Mouse (Mus musculus): ENCODE measurements around the gene Nmu. TPM values are rescaled to one million over a fixed set of nuclear protein-coding genes. Genes with fewer than 3 reads are reported as not detected.
A peak's percentile ranks its signal among the peaks of the same experiment; 100 is the strongest.

Gene Nmu
- polyA plus RNA-seq, 1 experiment from 2014 or later, result 0.42 TPM

DNA sequence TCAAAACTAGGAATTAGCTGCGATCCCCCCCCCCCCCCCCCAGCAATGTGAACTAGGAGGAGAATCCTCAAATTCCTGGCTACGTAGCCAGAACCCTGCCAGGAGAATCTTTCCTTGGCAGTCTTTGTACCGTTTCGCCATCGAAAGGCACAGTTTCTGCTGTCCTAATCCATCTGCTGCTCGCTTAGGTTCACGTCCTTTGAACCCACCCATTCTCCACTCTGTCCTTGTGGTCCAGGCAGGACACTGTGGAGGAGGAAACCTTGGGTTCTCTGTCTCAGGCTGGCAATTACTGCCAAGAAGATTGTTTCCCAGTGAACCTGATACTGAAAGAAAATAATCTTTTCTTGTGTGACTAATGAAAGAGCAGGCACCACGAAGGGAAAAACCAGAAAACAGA lies 58.0 kb downstream of the Nmu start:
- no peaks in the 10 kb centered on the region for H3K36me3 ChIP-seq

DNA sequence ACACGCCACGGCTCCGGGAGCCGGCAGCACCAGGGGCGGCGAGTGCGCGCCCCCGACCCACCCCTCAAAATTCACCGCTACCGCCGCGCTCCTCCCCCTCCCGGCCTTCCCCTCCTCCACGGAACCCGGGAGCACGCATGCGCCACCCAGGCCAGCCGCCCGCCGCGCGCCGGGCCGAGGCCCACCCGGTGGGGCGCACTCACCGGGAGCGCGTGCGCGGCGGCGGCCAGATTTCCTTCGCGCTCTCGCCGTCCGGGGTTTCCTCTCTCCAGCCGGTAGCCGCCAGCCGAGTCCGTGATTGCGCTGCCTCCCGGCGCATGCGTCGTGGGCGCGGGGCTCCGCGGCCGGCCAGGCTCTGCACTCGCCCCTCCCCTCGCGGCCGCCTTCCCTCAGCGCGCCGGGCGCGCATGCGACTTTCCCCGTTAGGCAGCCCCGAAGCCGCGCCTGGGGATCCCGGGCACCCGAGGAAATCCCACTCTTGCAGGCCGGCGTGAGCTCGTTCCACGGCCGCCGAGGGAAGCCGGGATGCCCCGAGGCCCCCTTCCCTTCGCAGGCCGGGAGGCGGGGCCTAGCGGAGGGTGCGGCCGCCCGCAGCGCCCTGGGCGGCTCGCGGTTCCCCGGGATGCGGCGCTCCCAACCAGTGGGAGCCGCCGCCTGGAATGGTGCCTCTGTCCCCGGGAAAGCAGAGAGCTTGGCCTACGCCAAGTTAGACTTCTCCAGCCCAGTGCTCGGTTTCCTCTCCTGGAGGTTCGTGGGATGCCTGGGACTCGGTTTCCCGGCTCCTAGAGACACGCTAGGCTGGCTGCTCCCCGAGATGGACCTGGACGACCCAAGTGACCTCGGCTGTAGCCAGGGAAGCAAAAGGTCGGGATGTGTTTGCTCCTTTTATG lies 58.9 kb downstream of the Nmu start, which contains the start of gene Clock:
Gene Clock, minus strand, starts transcription at position 341 of the 890 bp plus-strand sequence.
- Histone ChIP-seq H3K9ac (replicated peaks) (peak within 1 kb of the TSS; percentile 98), H3K9me3 (no peaks in the 10 kb centered on the region), H3K4me1 (peaks cover 32% of the 10 kb centered on the region), H3K27me3 (no peaks in the 10 kb centered on the region), H3K4me3 (peak within 1 kb of the TSS; percentile 98), H3K36me3 (no peaks in the 10 kb centered on the region), H3K27ac (replicated peaks) (peak within 1 kb of the TSS; percentile 99), H3K4me2 (replicated peaks) (peak within 1 kb of the TSS; percentile 76)
- peak; percentile 93 for ATAC-seq (replicated peaks)
- under 1% methylated on average over 77 of the region's 104 CpGs for WGBS

More for the DNA sequence above, 58.0 kb downstream of the Nmu start:
- Histone ChIP-seq H3K4me1 (peaks cover 31% of the 10 kb centered on the region), H3K9ac (replicated peaks) (peak overlapping the region; percentile 36; the same call in 1 of the 2 replicates), H3K4me2 (replicated peaks) (peak overlapping the region; percentile 76), H3K27me3 (no peaks in the 10 kb centered on the region), H3K27ac (replicated peaks) (no peak overlapping the region), H3K4me3 (peak overlapping the region; percentile 98), H3K9me3 (no peaks in the 10 kb centered on the region)
- no peak for ATAC-seq (replicated peaks)
- 6% methylated on average over 8 of the region's 8 CpGs for WGBS

DNA sequence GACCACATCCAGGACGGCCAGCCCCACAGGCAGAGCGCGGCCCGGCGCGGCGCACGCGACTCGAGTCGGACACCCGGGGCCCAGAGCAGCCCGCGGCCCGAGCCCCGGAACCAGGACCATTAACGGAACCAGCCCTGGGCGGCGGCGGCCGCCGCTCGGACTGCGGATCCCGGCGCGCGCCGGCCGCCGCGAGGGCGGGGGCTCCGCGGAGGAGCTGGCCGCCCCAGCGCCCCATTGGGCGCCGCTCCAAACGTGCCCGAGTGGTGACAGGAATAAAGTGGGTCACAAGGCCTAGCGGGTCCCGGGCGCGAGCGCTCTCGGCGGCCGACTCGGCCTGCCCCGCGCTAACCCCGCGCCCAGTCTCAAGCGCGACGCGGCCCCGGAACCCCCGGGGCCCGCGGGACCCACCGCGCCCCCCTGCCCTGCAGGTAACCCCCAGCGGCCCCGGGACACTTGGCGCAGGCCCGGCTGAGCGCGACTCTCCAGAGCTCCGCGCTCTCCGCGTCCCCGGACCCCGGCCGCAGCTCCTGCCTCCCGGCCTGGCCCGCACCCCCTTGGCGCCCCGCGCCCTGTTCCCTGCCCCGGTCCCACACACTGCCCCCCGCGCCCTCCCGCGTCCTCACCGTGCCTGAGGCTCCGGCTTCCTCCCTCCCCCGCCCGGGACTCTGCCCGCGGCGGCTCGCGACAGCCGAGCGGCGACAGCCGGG lies 59.7 kb downstream of the Nmu start:
- Histone ChIP-seq H3K27me3 (no peaks in the 10 kb centered on the region), H3K36me3 (no peaks in the 10 kb centered on the region), H3K9me3 (no peaks in the 10 kb centered on the region), H3K4me3 (peak overlapping the region; percentile 98), H3K4me2 (replicated peaks) (peak overlapping the region; percentile 76), H3K9ac (replicated peaks) (peak overlapping the region; percentile 98), H3K4me1 (peaks cover 32% of the 10 kb centered on the region), H3K27ac (replicated peaks) (peak overlapping the region; percentile 99)
- WGBS, result under 1% methylated on average over 94 of the region's 100 CpGs
- peak; percentile 79 for ATAC-seq (replicated peaks)

DNA sequence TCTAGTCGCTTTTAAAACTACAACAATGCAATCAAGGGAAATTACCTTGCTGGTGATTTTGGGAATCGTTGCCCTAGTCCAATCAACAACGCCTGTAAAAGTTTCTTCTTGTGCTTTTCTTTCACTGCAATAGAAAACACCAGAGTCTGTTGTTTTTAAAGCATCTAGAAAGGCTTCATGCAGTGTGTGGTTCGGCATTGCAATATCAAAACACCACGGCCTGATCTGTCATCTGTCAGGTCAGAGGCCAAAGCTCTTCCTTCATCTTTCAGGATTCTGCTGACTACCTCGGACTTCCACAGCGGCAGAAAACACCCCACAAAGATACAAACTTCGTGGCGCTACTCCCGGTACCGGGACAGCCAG lies 60.2 kb downstream of the Nmu start:
- no peak for ATAC-seq (replicated peaks)
- H3K4me3 ChIP-seq, result peak overlapping the region; percentile 98
- H3K9ac ChIP-seq (replicated peaks), result peak overlapping the region; percentile 98
- no peaks in the 10 kb centered on the region for H3K36me3 ChIP-seq
- 2% methylated on average over 11 of the region's 11 CpGs for WGBS
- peaks cover 36% of the 10 kb centered on the region for H3K4me1 ChIP-seq
- peak overlapping the region; percentile 99 for H3K27ac ChIP-seq (replicated peaks)
- no peaks in the 10 kb centered on the region for H3K9me3 ChIP-seq
- peak overlapping the region; percentile 76 for H3K4me2 ChIP-seq (replicated peaks)
- no peaks in the 10 kb centered on the region for H3K27me3 ChIP-seq

DNA sequence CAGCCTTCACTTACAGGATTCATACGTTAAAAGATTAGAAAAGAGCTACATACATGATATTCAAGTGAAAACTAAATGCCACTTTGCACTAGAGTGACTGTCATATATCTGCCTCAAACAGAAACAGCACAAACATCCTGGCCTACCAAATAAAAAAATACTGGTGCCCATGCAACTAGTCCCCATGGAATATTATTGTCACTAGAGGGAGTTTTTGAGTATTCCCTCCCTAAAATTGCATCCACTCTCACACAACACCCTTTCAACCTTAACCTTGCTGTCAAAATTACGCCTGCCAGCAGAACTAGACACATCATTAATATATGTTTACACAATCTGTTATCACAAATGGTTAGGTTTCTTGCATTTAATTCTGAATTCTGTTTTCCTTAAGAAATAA lies 61.6 kb downstream of the Nmu start:
- H3K4me1 ChIP-seq, result peaks cover 36% of the 10 kb centered on the region
- H3K4me2 ChIP-seq (replicated peaks), result no peak overlapping the region

DNA sequence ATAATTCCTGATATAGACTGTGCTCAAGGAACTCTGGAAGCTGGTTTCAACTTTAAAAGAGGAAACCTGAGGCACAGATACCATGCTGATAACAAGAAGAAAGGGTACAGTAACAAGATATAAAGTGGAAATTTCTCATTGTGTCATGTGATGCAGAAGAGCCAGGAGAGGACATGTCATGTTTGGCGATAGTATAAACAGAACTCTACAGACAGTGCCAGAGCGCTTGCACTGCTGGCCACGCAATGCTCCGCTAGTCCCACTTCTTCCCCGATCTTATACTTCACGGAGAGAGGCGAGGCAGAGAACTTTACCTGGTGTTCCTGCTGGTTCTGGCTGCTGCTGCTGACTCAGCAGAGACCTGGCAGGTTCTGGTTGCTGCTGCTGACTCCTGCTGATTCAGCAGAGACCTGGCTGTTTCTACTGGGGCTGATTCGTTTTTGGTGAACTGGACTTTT lies 74.3 kb downstream of the Nmu start:
- H3K4me3 ChIP-seq, result no peak overlapping the region
- no peaks in the 10 kb centered on the region for H3K4me1 ChIP-seq
- no peak overlapping the region for H3K4me2 ChIP-seq (replicated peaks)
- no peaks in the 10 kb centered on the region for H3K27me3 ChIP-seq
- no peaks in the 10 kb centered on the region for H3K36me3 ChIP-seq
- no peak for ATAC-seq (replicated peaks)
- no peak overlapping the region for H3K27ac ChIP-seq (replicated peaks)
- no peak overlapping the region for H3K9ac ChIP-seq (replicated peaks)
- WGBS, result 89% methylated on average over 8 of the region's 8 CpGs
- H3K9me3 ChIP-seq, result no peaks in the 10 kb centered on the region

More for the DNA sequence above, 61.6 kb downstream of the Nmu start:
- no peaks in the 10 kb centered on the region for H3K36me3 ChIP-seq
- WGBS, result 85% methylated on average over 2 of the region's 2 CpGs
- H3K9me3 ChIP-seq, result no peaks in the 10 kb centered on the region
- H3K27ac ChIP-seq (replicated peaks), result no peak overlapping the region
- ATAC-seq (replicated peaks), result no peak
- no peaks in the 10 kb centered on the region for H3K27me3 ChIP-seq
- H3K9ac ChIP-seq (replicated peaks), result no peak overlapping the region
- H3K4me3 ChIP-seq, result no peak overlapping the region

DNA sequence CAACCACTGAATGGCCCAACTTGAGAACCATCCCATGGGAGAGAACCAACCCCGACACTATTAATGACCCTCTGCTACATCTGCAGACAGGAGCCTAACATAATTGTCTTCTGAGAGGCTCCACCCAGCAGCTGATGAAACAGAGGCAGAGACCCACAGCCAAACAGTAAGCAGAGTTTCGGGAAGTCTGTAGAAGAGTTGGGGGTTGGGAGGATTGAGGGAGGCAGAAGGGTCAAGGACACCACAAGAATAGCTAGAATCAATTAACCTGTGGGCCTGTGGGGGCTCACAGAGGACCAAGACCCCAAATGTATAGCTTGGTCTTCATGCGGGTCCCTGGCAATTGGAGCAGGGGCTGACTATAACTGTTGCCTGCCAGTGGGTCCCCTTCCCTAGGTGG lies 75.3 kb downstream of the Nmu start:
- no peak overlapping the region for H3K27ac ChIP-seq (replicated peaks)

DNA sequence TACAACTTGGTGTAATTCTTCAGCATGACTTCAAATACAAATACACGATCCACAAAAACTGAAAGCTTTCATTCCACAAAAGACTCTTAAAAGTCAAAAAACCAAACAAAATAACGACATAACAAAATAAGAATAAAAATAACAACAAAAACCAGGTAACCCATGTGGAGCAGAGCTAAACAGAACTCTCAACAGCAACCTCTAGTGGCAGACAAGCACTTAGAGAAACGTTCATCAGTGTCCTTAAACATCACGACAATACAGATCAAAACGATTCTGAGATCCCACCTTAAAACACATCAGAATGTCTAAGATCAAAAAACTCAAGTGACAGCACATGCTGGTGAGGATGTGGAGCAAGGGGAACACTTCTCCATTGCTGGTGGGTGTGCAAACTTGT lies 76.5 kb downstream of the Nmu start:
- Histone ChIP-seq H3K4me3 (no peak overlapping the region), H3K4me2 (replicated peaks) (no peak overlapping the region), H3K36me3 (no peaks in the 10 kb centered on the region), H3K9ac (replicated peaks) (no peak overlapping the region), H3K27me3 (no peaks in the 10 kb centered on the region), H3K9me3 (no peaks in the 10 kb centered on the region), H3K4me1 (no peaks in the 10 kb centered on the region), H3K27ac (replicated peaks) (no peak overlapping the region)
- WGBS, result 80% methylated on average over 5 of the region's 5 CpGs
- no peak for ATAC-seq (replicated peaks)

More for the DNA sequence above, 75.3 kb downstream of the Nmu start:
- Histone ChIP-seq H3K4me3 (no peak overlapping the region), H3K9ac (replicated peaks) (no peak overlapping the region), H3K27me3 (no peaks in the 10 kb centered on the region), H3K4me1 (no peaks in the 10 kb centered on the region), H3K9me3 (no peaks in the 10 kb centered on the region), H3K36me3 (no peaks in the 10 kb centered on the region), H3K4me2 (replicated peaks) (no peak overlapping the region)
- 95% methylated on average over 3 of the region's 3 CpGs for WGBS
- no peak for ATAC-seq (replicated peaks)

DNA sequence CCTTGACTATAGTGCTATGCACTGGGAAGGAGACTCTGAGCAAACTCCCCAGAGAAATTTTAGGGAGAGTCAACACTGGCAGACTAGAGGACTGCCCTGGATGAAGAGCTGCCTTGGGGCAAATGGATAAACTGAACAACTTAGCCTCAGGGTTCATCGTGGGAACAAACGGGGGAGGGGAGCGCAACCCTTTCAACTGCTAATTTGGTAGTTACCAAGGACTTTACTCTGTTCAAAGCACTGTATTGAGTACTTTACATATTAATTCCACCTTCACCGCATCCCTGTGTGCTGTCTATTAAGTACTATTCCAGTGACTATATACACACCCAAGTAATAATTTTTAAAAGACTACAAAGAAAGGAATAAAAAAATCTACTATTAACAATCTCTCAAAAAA lies 77.9 kb downstream of the Nmu start:
- ATAC-seq (replicated peaks), result no peak
- no peaks in the 10 kb centered on the region for H3K4me1 ChIP-seq
- no peak overlapping the region for H3K4me3 ChIP-seq
- H3K36me3 ChIP-seq, result no peaks in the 10 kb centered on the region
- H3K9ac ChIP-seq (replicated peaks), result no peak overlapping the region
- no peaks in the 10 kb centered on the region for H3K9me3 ChIP-seq
- no peaks in the 10 kb centered on the region for H3K27me3 ChIP-seq
- H3K4me2 ChIP-seq (replicated peaks), result no peak overlapping the region
- 35% methylated on average over 4 of the region's 4 CpGs for WGBS
- H3K27ac ChIP-seq (replicated peaks), result no peak overlapping the region

DNA sequence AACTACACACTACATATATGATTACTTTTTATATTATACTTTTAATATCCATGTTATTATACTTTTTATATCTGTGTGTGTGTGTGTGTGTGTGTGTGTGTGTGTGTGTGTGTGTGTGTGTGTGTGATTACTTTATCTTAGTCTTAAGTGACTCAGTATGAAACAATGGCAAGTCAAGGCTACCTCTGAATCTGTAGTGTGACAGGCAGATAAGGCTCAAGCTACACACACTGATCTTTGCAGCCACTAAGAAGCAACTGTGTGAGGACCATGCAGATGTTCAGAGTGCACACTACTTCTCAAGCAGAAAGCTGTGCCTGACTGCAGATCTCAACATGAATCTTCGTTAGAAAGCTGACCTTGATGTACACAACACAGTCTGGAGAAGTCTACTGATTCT lies 79.7 kb downstream of the Nmu start:
- H3K27ac ChIP-seq (replicated peaks), result no peak overlapping the region
- H3K27me3 ChIP-seq, result no peaks in the 10 kb centered on the region
- H3K4me1 ChIP-seq, result no peaks in the 10 kb centered on the region

More for the DNA sequence above, 79.7 kb downstream of the Nmu start:
- WGBS, result 89% methylated on average over 1 of the region's 1 CpGs
- Histone ChIP-seq H3K4me2 (replicated peaks) (no peak overlapping the region), H3K36me3 (no peaks in the 10 kb centered on the region), H3K4me3 (no peak overlapping the region), H3K9me3 (no peaks in the 10 kb centered on the region), H3K9ac (replicated peaks) (no peak overlapping the region)
- no peak for ATAC-seq (replicated peaks)

Measured in forebrain, embryonic 15.5 days (tissue).